Mouse (Mus musculus) left cerebral cortex, adult 9 months (tissue): ENCODE measurements around the gene Mybbp1a.

Experiments used
- DNase-seq, 2 experiments: peaks; one replicate each; pipeline ENCODE4 v3.0.0; 2022; ENCODE audit warnings: low spot score in 2 of 2

Gene Mybbp1a

GRCm38 (mm10) chr11:72440597-72440964 lies 574 bp upstream of the Mybbp1a start:
- DNase-seq, result peak in 1 of 2 experiments; percentile 29

GRCm38 (mm10) chr11:72446311-72447105 lies 5.4 kb downstream of the Mybbp1a start:
- no peak for DNase-seq

- DNase-seq, result no peak
These were observed 6.3 kb downstream of the Mybbp1a start for GRCm38 (mm10) chr11:72447475-72447874.

GRCm38 (mm10) chr11:72452140-72452665 lies 11.0 kb downstream of the Mybbp1a start:
- no peak for DNase-seq

GRCm38 (mm10) chr11:72453105-72453953 lies 12.2 kb downstream of the Mybbp1a start:
- no peak for DNase-seq

DNA sequence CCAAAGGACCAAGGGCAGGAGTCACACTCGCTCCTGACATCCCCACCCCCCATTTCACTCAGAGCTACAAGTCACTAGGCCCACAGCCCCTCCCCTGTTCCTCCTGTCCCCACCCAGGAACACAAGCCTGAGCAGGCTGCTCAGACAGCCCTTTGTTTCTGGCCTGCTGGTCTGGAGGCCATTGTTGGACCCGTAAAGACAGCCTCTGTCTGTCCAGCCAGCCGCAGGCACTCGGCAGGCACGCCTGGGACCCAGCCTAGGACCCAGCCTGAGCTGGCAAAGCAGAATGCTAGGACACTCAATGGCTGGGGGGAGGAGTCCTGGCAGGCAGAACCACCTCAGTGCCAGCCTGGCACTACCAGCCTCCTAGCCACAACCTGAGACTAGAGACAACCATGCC lies 14.5 kb downstream of the Mybbp1a start:
- peak; percentile 69 to 73 for DNase-seq

DNA sequence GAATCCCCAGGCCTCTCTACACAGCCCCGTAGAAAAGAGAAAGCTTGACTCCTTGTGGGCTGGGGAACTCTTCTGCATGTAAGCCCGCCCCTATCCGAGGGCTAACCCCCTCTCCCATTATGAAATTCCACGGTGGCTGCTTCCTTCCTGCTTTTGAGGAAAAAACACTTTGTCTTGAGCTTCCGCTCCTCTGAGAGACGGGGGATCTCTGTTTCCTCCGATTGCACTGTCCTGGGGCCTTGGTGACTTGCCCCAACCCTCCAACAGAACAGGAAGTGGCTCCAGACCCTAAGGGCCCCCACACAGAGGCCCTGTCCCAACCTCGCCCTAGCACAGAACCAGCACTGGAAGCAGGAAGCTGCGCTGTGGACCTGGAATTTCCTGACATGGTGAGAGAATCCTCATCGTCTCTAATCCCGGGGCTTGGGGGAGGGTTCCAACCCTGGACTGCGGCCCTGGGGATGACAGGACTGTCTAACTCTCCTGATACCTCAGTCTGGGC lies 16.9 kb downstream of the Mybbp1a start:
- DNase-seq, result no peak

DNA sequence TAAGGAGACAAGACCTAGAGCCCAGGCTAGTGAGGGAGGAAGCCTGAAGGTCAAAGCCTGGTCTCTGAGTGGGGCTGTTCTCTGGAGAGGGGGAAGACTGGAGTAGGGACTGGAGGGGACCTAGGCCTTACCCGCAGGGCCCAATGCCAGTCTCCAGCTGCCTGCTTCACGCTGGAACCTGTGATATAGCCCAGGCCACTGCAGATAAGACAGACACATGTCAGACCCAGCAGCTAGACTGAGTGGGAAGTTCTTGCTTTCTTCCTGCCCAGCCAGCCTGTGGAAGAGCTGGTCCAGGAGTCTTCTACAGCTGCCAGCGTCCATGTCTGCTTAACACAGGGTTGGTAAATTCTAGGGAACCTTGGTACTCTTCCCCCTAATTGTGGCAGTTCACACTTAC lies 17.3 kb downstream of the Mybbp1a start:
- no peak for DNase-seq

DNA sequence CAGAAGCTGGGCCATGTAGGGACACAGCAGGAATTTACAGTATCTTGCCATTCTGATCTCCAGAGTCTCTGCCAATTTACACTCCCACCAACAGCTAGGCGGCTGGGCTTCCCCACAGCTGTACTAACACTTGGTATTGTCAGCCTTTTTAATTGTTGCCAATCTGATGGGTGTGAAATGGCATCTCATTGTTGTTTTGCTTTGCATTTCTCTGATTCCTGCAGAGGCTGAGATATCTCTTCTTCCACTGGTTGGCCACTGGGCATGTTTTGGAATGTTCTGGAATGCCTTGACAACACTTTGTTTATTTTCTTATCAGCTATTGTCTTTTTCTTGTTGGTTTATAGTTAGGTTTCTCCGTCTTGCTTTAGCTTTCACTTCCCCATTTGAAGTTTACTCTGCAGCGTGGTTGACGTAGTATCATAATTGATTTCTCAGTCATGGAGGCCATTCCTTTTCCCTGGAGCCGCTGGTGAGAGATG lies 20.4 kb downstream of the Mybbp1a start:
- DNase-seq, result no peak

- no peak for DNase-seq
These were observed 23.7 kb downstream of the Mybbp1a start for GRCm38 (mm10) chr11:72464821-72465220.

DNA sequence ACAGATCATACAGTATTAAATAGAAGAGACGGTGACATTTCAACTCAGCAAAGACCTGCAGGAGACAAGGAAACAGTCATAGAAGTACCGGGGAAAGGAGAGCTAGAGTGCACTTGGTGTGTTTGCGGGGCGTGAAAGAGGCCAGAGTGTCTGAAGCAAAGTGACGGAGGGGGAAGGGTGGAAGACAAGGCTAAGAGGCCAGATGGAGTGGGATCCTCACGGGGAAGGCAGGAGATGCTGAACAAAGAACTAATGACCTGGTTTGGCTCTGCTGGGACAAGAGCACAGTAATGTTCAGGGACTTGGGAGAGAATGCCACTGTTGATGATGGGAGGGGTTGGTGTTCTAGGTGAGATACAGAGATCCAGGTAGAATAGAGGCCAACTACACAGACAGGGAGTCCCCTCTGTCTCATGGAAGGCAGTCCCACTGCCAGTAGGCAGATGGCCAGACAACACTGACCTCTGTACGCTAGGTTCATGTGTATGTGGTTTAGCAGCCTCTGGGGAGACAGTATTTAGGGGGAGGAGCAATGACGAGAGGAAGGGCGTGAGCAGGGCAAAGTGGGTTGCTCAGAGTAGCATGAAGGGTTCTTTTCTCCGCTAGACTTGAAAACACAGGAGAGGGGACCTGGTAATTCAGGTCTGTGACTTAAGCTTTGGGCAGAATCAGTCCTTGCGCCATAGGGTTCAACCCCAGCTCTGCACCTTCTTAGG lies 25.0 kb downstream of the Mybbp1a start:
- no peak for DNase-seq

GRCm38 (mm10) chr11:72466694-72467507 lies 25.7 kb downstream of the Mybbp1a start:
- DNase-seq, result no peak

- DNase-seq, result no peak
These were observed 27.4 kb downstream of the Mybbp1a start for GRCm38 (mm10) chr11:72468525-72468924.

DNA sequence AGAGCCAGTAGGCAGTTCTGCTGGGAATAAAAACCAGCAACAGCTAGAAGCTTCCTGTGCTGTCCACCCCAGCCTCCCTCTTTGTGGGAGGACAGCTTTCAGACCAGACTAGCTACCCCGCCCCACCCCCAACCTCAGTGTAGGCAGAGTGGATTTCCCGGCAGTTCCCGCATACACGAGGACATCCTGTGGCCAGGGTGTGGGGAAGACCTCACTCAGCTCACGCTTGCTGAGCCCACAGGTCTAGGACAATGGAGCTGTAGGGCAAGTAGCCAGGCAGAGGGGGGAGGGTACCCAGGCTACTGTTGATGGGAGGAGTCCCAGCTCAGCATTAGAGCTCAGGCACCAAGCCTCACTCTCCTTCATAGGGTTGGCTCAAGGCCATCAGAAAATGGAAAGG lies 28.1 kb downstream of the Mybbp1a start:
- peak; percentile 44 to 72 for DNase-seq

DNA sequence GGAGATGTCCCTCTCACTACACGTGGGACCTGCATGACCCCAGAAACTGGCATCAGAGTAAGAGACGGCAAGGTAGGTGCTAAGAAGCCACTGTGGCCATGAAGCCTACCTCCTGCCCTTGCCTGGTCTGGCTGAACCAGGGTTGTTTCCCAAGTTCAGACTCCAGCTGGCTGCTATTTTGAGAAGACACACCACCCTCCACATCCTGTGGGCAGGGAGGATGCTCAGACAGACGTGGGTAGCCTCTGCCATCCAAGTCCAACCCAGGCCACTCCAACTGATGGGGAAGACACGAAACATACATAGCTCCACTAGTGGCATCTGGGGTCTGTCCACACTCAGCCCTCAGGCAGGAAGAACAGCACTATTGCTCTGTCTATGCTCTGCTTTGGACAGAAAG lies 28.8 kb downstream of the Mybbp1a start:
- DNase-seq, result no peak

DNA sequence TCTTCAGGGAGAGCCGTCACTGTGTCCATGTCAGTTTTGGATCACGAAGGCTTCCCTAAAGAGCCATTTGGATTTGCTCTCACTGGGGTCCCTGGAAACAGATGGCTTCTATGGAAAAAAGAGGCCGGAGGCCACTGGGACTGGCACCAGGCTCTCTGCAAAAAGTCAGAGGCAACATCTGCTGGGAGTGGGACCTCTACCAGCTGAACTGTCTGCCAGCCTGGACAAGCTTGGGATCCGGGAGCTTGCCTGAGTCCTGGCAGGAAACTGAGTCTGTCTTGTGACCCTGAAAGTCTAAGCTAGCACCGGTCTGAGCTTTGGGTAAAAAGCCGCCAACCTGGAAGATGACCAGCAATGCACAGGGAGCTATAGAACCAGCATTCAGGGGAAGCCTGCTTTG lies 30.2 kb downstream of the Mybbp1a start:
- no peak for DNase-seq

- no peak for DNase-seq
These were observed 32.4 kb downstream of the Mybbp1a start for GRCm38 (mm10) chr11:72473540-72473939.

DNA sequence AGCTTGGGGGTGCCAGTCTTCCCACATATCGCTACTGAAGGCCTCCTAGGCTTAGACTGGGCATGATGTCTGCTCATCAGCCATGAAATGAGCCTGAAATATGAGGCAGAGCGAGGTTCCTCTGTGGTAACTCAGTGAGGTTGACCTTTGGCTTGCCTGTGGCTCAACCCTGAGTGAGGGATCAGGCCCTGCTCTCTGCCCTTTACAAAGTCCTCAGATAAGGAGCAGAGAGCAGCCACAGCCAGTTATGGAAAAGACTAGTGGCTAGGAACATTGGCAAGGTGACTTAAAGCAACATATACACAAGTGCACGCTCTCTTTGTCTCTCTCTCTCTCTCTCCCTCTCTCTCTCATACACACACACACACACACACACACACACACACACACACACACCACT lies 33.8 kb downstream of the Mybbp1a start:
- no peak for DNase-seq

- DNase-seq, result no peak
These were observed 34.3 kb downstream of the Mybbp1a start for GRCm38 (mm10) chr11:72475408-72475807.

DNA sequence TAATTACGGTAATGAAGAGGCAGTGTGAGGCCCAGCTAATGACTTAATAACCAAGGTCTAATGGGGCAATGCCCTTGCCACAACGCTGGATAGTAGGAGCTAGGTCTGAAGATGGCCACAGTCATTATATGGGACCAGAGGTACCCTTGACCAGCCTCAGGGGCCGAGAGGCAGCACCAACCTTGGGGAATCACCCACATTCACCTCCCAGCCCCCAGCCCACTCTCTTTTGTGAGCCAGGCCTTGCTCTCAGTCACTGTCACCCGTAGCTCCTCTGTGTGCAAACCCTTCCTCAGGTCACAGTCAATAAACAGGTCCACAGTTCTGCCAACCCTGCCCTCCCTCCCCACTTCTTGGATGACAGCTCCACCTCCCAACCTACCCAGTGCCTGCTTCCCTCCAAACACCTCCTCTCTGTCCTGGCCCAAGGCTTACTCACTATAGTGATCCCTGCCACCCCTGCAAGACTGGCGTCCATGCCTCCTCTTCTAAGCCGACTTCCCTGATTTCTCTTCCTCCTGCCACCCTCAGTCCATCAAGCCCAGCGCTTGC lies 35.0 kb downstream of the Mybbp1a start:
- DNase-seq, result no peak

DNA sequence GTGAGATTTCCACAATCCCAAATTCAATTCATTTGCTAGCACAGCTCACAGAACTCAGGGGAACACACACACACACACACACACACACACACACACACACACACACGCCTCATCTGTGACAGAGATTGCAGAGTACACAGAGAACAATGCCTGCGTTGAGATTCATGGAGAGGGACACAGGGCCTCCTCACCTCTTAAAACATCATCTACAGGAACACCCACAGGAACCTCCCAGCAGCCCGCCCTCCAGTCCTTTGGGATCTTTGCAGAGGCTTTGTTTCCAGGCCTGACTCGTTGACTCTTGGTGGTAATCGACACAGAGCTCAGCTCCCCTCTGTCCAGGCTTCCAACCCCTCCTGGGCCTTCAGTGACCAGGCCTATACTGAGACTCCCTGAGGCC lies 36.0 kb downstream of the Mybbp1a start:
- DNase-seq, result no peak
